Mouse (Mus musculus): Measurements from ENCODE around the gene Hs6st1. TPM values are rescaled to one million over a fixed set of nuclear protein-coding genes. Genes with fewer than 3 reads are reported as not detected.

The Hs6st1 gene
- polyA plus RNA-seq, 1 experiment from 2014 or later: 18.9 TPM

- Histone ChIP-seq H3K9me3 (ENCODE audit: control insufficient read depth, low read length) (no peaks in the 10 kb centered on the region), H3K4me1 (replicated peaks; ENCODE audit: control insufficient read depth, insufficient read depth, low read length) (no peaks in the 10 kb centered on the region), H3K27me3 (ENCODE audit: control insufficient read depth, insufficient read depth, low read length) (no peaks in the 10 kb centered on the region), H3K36me3 (replicated peaks; ENCODE audit: control insufficient read depth, insufficient read depth) (no peaks in the 10 kb centered on the region), H3K4me2 (replicated peaks) (no peak overlapping the region), H3K27ac (no peak overlapping the region), H3K4me3 (replicated peaks; ENCODE audit: low read length) (no peak overlapping the region), H3K9ac (no peak overlapping the region)
- ATAC-seq (ENCODE audit: low FRiP score) (no peak), DNase-seq (ENCODE audit: low spot score) (no peak)
- WGBS: 91% methylated on average over 8 of the region's 8 CpGs
Observed at GRCm38 (mm10) chr1:36129881-36130280, 61.7 kb downstream of the Hs6st1 start.

- DNase-seq (ENCODE audit: low spot score) (no peak), ATAC-seq (ENCODE audit: low FRiP score) (no peak)
- Histone ChIP-seq H3K27me3 (ENCODE audit: control insufficient read depth, insufficient read depth, low read length) (no peaks in the 10 kb centered on the region), H3K27ac (no peak overlapping the region), H3K4me1 (replicated peaks; ENCODE audit: control insufficient read depth, insufficient read depth, low read length) (no peaks in the 10 kb centered on the region), H3K9ac (no peak overlapping the region), H3K4me3 (replicated peaks; ENCODE audit: low read length) (no peak overlapping the region), H3K9me3 (ENCODE audit: control insufficient read depth, low read length) (no peaks in the 10 kb centered on the region), H3K4me2 (replicated peaks) (no peak overlapping the region), H3K36me3 (replicated peaks; ENCODE audit: control insufficient read depth, insufficient read depth) (no peaks in the 10 kb centered on the region)
- 94% methylated on average over 4 of the region's 4 CpGs for WGBS
Observed at GRCm38 (mm10) chr1:36130307-36131035, 62.3 kb downstream of the Hs6st1 start.

GRCm38 (mm10) chr1:36131154-36131553, 63.0 kb downstream of the Hs6st1 start:
- H3K4me3 ChIP-seq (replicated peaks; ENCODE audit: low read length): no peak overlapping the region
- 49% methylated on average over 4 of the region's 4 CpGs for WGBS
- no peak overlapping the region for H3K9ac ChIP-seq
- H3K4me1 ChIP-seq (replicated peaks; ENCODE audit: control insufficient read depth, insufficient read depth, low read length): no peaks in the 10 kb centered on the region
- H3K27ac ChIP-seq: no peak overlapping the region
- no peaks in the 10 kb centered on the region for H3K36me3 ChIP-seq (replicated peaks; ENCODE audit: control insufficient read depth, insufficient read depth)
- no peaks in the 10 kb centered on the region for H3K9me3 ChIP-seq (ENCODE audit: control insufficient read depth, low read length)
- DNase-seq (ENCODE audit: low spot score) (no peak), ATAC-seq (ENCODE audit: low FRiP score) (no peak)
- no peak overlapping the region for H3K4me2 ChIP-seq (replicated peaks)
- no peaks in the 10 kb centered on the region for H3K27me3 ChIP-seq (ENCODE audit: control insufficient read depth, insufficient read depth, low read length)

- Histone ChIP-seq H3K27ac (no peak overlapping the region), H3K9ac (no peak overlapping the region), H3K4me3 (replicated peaks; ENCODE audit: low read length) (no peak overlapping the region), H3K9me3 (ENCODE audit: control insufficient read depth, low read length) (no peaks in the 10 kb centered on the region), H3K36me3 (replicated peaks; ENCODE audit: control insufficient read depth, insufficient read depth) (no peaks in the 10 kb centered on the region), H3K4me2 (replicated peaks) (no peak overlapping the region), H3K4me1 (replicated peaks; ENCODE audit: control insufficient read depth, insufficient read depth, low read length) (no peaks in the 10 kb centered on the region), H3K27me3 (ENCODE audit: control insufficient read depth, insufficient read depth, low read length) (no peaks in the 10 kb centered on the region)
- WGBS: 77% methylated on average over 8 of the region's 8 CpGs
- ATAC-seq (ENCODE audit: low FRiP score) (0 out of 2 replicates have a peak, but pooled peaks have one; percentile 8), DNase-seq (ENCODE audit: low spot score) (no peak)
Observed at GRCm38 (mm10) chr1:36131766-36132165, 63.6 kb downstream of the Hs6st1 start.

- Histone ChIP-seq H3K4me1 (replicated peaks; ENCODE audit: control insufficient read depth, insufficient read depth, low read length) (no peaks in the 10 kb centered on the region), H3K4me2 (replicated peaks) (no peak overlapping the region), H3K9me3 (ENCODE audit: control insufficient read depth, low read length) (no peaks in the 10 kb centered on the region), H3K9ac (no peak overlapping the region), H3K27me3 (ENCODE audit: control insufficient read depth, insufficient read depth, low read length) (no peaks in the 10 kb centered on the region), H3K27ac (no peak overlapping the region), H3K36me3 (replicated peaks; ENCODE audit: control insufficient read depth, insufficient read depth) (no peaks in the 10 kb centered on the region), H3K4me3 (replicated peaks; ENCODE audit: low read length) (no peak overlapping the region)
- DNase-seq (ENCODE audit: low spot score): no peak
- 61% methylated on average over 4 of the region's 4 CpGs for WGBS
- no peak for ATAC-seq (ENCODE audit: low FRiP score)
Observed at GRCm38 (mm10) chr1:36132211-36132610, 64.0 kb downstream of the Hs6st1 start.

GRCm38 (mm10) chr1:36133041-36133440, 64.8 kb downstream of the Hs6st1 start:
- 80% methylated on average over 8 of the region's 8 CpGs for WGBS
- no peaks in the 10 kb centered on the region for H3K27me3 ChIP-seq (ENCODE audit: control insufficient read depth, insufficient read depth, low read length)
- H3K9me3 ChIP-seq (ENCODE audit: control insufficient read depth, low read length): no peaks in the 10 kb centered on the region
- no peaks in the 10 kb centered on the region for H3K4me1 ChIP-seq (replicated peaks; ENCODE audit: control insufficient read depth, insufficient read depth, low read length)
- no peak overlapping the region for H3K27ac ChIP-seq
- no peak overlapping the region for H3K9ac ChIP-seq
- DNase-seq (ENCODE audit: low spot score) (no peak), ATAC-seq (ENCODE audit: low FRiP score) (no peak)
- no peak overlapping the region for H3K4me2 ChIP-seq (replicated peaks)
- H3K4me3 ChIP-seq (replicated peaks; ENCODE audit: low read length): no peak overlapping the region
- H3K36me3 ChIP-seq (replicated peaks; ENCODE audit: control insufficient read depth, insufficient read depth): no peaks in the 10 kb centered on the region

GRCm38 (mm10) chr1:36133647-36134046, 65.4 kb downstream of the Hs6st1 start:
- Histone ChIP-seq H3K36me3 (replicated peaks; ENCODE audit: control insufficient read depth, insufficient read depth) (no peaks in the 10 kb centered on the region), H3K4me2 (replicated peaks) (no peak overlapping the region), H3K27ac (no peak overlapping the region), H3K9ac (no peak overlapping the region), H3K4me1 (replicated peaks; ENCODE audit: control insufficient read depth, insufficient read depth, low read length) (no peaks in the 10 kb centered on the region), H3K27me3 (ENCODE audit: control insufficient read depth, insufficient read depth, low read length) (no peaks in the 10 kb centered on the region), H3K4me3 (replicated peaks; ENCODE audit: low read length) (no peak overlapping the region), H3K9me3 (ENCODE audit: control insufficient read depth, low read length) (no peaks in the 10 kb centered on the region)
- 84% methylated on average over 3 of the region's 3 CpGs for WGBS
- DNase-seq (ENCODE audit: low spot score): no peak
- ATAC-seq (ENCODE audit: low FRiP score): no peak

- Histone ChIP-seq H3K4me1 (replicated peaks; ENCODE audit: control insufficient read depth, insufficient read depth, low read length) (no peaks in the 10 kb centered on the region), H3K9me3 (ENCODE audit: control insufficient read depth, low read length) (no peaks in the 10 kb centered on the region), H3K27ac (no peak overlapping the region), H3K27me3 (ENCODE audit: control insufficient read depth, insufficient read depth, low read length) (no peaks in the 10 kb centered on the region), H3K4me2 (replicated peaks) (no peak overlapping the region), H3K9ac (no peak overlapping the region), H3K36me3 (replicated peaks; ENCODE audit: control insufficient read depth, insufficient read depth) (no peaks in the 10 kb centered on the region), H3K4me3 (replicated peaks; ENCODE audit: low read length) (no peak overlapping the region)
- ATAC-seq (ENCODE audit: low FRiP score) (peak; percentile 53; the same call in 1 of the 2 replicates), DNase-seq (ENCODE audit: low spot score) (peak; percentile 82)
- 1% methylated on average over 3 of the region's 3 CpGs for WGBS
Observed at GRCm38 (mm10) chr1:36134584-36134983, 66.4 kb downstream of the Hs6st1 start.

- no peak overlapping the region for H3K4me2 ChIP-seq (replicated peaks)
- no peak overlapping the region for H3K9ac ChIP-seq
- no peak overlapping the region for H3K27ac ChIP-seq
- no peaks in the 10 kb centered on the region for H3K9me3 ChIP-seq (ENCODE audit: control insufficient read depth, low read length)
- no peak for DNase-seq (ENCODE audit: low spot score)
- no peak for ATAC-seq (ENCODE audit: low FRiP score)
- H3K4me3 ChIP-seq (replicated peaks; ENCODE audit: low read length): no peak overlapping the region
- WGBS: 93% methylated on average over 15 of the region's 15 CpGs
- peaks cover 39% of the 10 kb centered on the region for H3K36me3 ChIP-seq (replicated peaks; ENCODE audit: control insufficient read depth, insufficient read depth)
- H3K4me1 ChIP-seq (replicated peaks; ENCODE audit: control insufficient read depth, insufficient read depth, low read length): no peaks in the 10 kb centered on the region
- H3K27me3 ChIP-seq (ENCODE audit: control insufficient read depth, insufficient read depth, low read length): no peaks in the 10 kb centered on the region
Observed at GRCm38 (mm10) chr1:36140311-36140710, 72.1 kb downstream of the Hs6st1 start.

GRCm38 (mm10) chr1:36145050-36145449, 76.8 kb downstream of the Hs6st1 start:
- H3K4me3 ChIP-seq (replicated peaks; ENCODE audit: low read length): no peak overlapping the region
- H3K4me1 ChIP-seq (replicated peaks; ENCODE audit: control insufficient read depth, insufficient read depth, low read length): no peaks in the 10 kb centered on the region
- H3K9ac ChIP-seq: no peak overlapping the region
- no peaks in the 10 kb centered on the region for H3K9me3 ChIP-seq (ENCODE audit: control insufficient read depth, low read length)
- ATAC-seq (ENCODE audit: low FRiP score) (no peak), DNase-seq (ENCODE audit: low spot score) (peak; percentile 52)
- no peaks in the 10 kb centered on the region for H3K27me3 ChIP-seq (ENCODE audit: control insufficient read depth, insufficient read depth, low read length)
- H3K36me3 ChIP-seq (replicated peaks; ENCODE audit: control insufficient read depth, insufficient read depth): peaks cover 83% of the 10 kb centered on the region
- no peak overlapping the region for H3K4me2 ChIP-seq (replicated peaks)
- H3K27ac ChIP-seq: no peak overlapping the region
- 32% methylated on average over 1 of the region's 1 CpGs for WGBS
